Mouse (Mus musculus): Measurements from ENCODE around the gene Gm49321.

GRCm38 (mm10) chr12:73952879-73953278 lies 15.4 kb downstream of the Gm49321 start:
- TF ChIP-seq POLR2A (IDR thresholded peaks at IDR 0.05; ENCODE audit: borderline replicate concordance, insufficient read depth, low read length), result no peak
- no peak for TF ChIP-seq CTCF (IDR thresholded peaks at IDR 0.05; ENCODE audit: borderline replicate concordance, insufficient read depth, low read depth, low read length)

Data from cerebellum, adult 2 months (tissue).